Comparison of ENCODE assay signal across 9 mouse cellular contexts in the genomic region with DNA sequence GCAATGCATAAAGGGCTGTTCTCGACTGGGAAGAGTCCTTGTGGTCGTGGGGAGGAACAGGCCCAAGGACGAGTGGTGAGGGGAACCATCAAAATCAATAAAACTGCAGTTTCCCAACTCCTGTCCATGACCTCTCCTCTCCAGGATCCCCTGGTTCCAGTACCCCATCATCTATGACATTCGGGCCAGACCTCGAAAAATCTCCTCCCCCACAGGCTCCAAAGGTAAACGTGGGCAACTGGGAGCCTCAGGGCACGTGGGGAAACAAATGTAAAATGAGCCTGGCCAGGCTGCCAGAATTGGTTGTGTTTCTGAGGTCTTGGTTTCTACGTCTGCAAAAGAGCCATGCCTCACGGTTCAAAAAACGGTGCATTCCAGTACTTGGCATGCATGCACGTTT. TPM values are rescaled to one million over a fixed set of nuclear protein-coding genes. Genes with fewer than 3 reads are reported as not detected.
DNase-seq lines count a peak whose midpoint lies in the region; ATAC-seq and TF ChIP-seq lines count a peak whose summit lies in the region.
"Had no signal": no experiment of that assay in that cellular context is flagged by ENCODE, and none has a peak within 500 bp of the region (broad histone marks: within the 10 kb centered on the region; RNA-seq: fewer than 3 reads in every experiment).

No protein-coding gene starts in this region.

- H3ac ChIP-seq in myocyte (ENCODE audit: control insufficient read depth, insufficient read length), result peak overlapping the region; percentile 91

- DNase-seq in left cerebral cortex, adult 2 months (ENCODE audit: extremely low spot score in 1 of 2, low spot score in 2 of 2), result no peak
- no peak for DNase-seq in left cerebral cortex, postnatal 4 days
- DNase-seq in intestine, embryonic 14.5 days (ENCODE audit: low spot score), result no peak
- DNase-seq in frontal cortex, postnatal 14 days (ENCODE audit: low spot score in 2 of 2), result no peak
- DNase-seq in cerebellum, postnatal 14 days, result no peak
- DNase-seq in frontal cortex, adult 2 months (ENCODE audit: extremely low spot score in 1 of 2, low spot score in 1 of 2), result no peak

- TF ChIP-seq CTCF in left cerebral cortex, adult 2 months (IDR thresholded peaks at IDR 0.05), result no peak

- peak overlapping the region; percentile 87 for H3K27ac ChIP-seq in left cerebral cortex, adult 2 months
- peak overlapping the region; percentile 90 for H3K27ac ChIP-seq in embryonic facial prominence, embryonic 13.5 days
- 0 out of 2 replicates have a peak overlapping the region, but pooled peaks have one; percentile 82 for H3K27ac ChIP-seq in intestine, embryonic 14.5 days (ENCODE audit: low read depth)

- H3K36me3 ChIP-seq in embryonic facial prominence, embryonic 13.5 days, result peaks cover 51% of the 10 kb centered on the region
- H3K36me3 ChIP-seq in intestine, embryonic 14.5 days (ENCODE audit: control insufficient read depth, insufficient read depth, low read length), result peaks cover 59% of the 10 kb centered on the region
- peaks cover 22% of the 10 kb centered on the region for H3K36me3 ChIP-seq in myocyte (ENCODE audit: control insufficient read depth, insufficient read depth)

- no peak for ATAC-seq in embryonic facial prominence, embryonic 13.5 days (ENCODE audit: insufficient number of reproducible peaks, insufficient read depth, low FRiP score, low TSS enrichment, low read depth)
- ATAC-seq in intestine, embryonic 14.5 days (replicated peaks; ENCODE audit: low FRiP score, low TSS enrichment, low read depth), result no peak

- H3K4me3 ChIP-seq in left cerebral cortex, adult 2 months, result peak overlapping the region; percentile 92
- peak overlapping the region; percentile 98 for H3K4me3 ChIP-seq in embryonic facial prominence, embryonic 13.5 days
- peak overlapping the region; percentile 95 for H3K4me3 ChIP-seq in intestine, embryonic 14.5 days (ENCODE audit: low read depth, low read length)
- peak overlapping the region; percentile 76 for H3K4me3 ChIP-seq in myocyte

- no peaks in the 10 kb centered on the region for H3K27me3 ChIP-seq in embryonic facial prominence, embryonic 13.5 days
- no peaks in the 10 kb centered on the region for H3K27me3 ChIP-seq in intestine, embryonic 14.5 days (replicated peaks; ENCODE audit: control insufficient read depth, insufficient read depth, low read length)
- H3K27me3 ChIP-seq in myocyte (ENCODE audit: control insufficient read depth, insufficient read depth, insufficient read length), result no peaks in the 10 kb centered on the region

- H3K79me2 ChIP-seq in myocyte (ENCODE audit: control insufficient read depth, insufficient read depth), result peaks cover 62% of the 10 kb centered on the region

- intact Hi-C loops in left cerebral cortex, adult 2 months (cut with DNase I), result loop anchor here (1.0 kb wide), 3 partner anchors 27 to 326 kb away; a partner anchor contains a TSS
- intact Hi-C loops in left cerebral cortex, postnatal 4 days (cut with DNase I), result no loop called here

- peak overlapping the region; percentile 98 for H3K9ac ChIP-seq in embryonic facial prominence, embryonic 13.5 days
- H3K9ac ChIP-seq in intestine, embryonic 14.5 days (ENCODE audit: low read length), result peak overlapping the region; percentile 96

- peak overlapping the region; percentile 95 for H3K4me2 ChIP-seq in embryonic facial prominence, embryonic 13.5 days
- H3K4me2 ChIP-seq in intestine, embryonic 14.5 days (ENCODE audit: low read length), result peak overlapping the region; percentile 61
- H3K4me2 ChIP-seq in myocyte (ENCODE audit: low read depth), result peak overlapping the region; percentile 99

- TF ChIP-seq POLR2A in myocyte (IDR thresholded peaks at IDR 0.05; ENCODE audit: insufficient read length, low read depth), result no peak

- peaks cover 38% of the 10 kb centered on the region for H3K4me1 ChIP-seq in embryonic facial prominence, embryonic 13.5 days
- H3K4me1 ChIP-seq in intestine, embryonic 14.5 days (replicated peaks; ENCODE audit: control insufficient read depth, insufficient read depth, low read length), result peaks cover 21% of the 10 kb centered on the region

- 11% methylated on average over 11 of the region's 11 CpGs for WGBS in embryonic facial prominence, embryonic 13.5 days
- WGBS in intestine, embryonic 14.5 days, result 11% methylated on average over 11 of the region's 11 CpGs

- H3K9me3 ChIP-seq in embryonic facial prominence, embryonic 13.5 days, result no peaks in the 10 kb centered on the region
- no peaks in the 10 kb centered on the region for H3K9me3 ChIP-seq in intestine, embryonic 14.5 days (ENCODE audit: control insufficient read depth, low read length)

TF ChIP-seq in myocyte, 11 proteins besides CTCF, POLR2A, EP300 and RAD21:
- no peak for TF ChIP-seq MYOG (IDR thresholded peaks at IDR 0.05; ENCODE audit: control insufficient read depth in 1 of 3, insufficient read depth in 1 of 3, insufficient read length in 2 of 3, low read depth in 2 of 3)
- TF ChIP-seq TCF3 (IDR thresholded peaks at IDR 0.05; ENCODE audit: insufficient read length, low read depth), result no peak
- no peak for TF ChIP-seq SRF (IDR thresholded peaks at IDR 0.05; ENCODE audit: control insufficient read depth, insufficient read length, low read depth)
- TF ChIP-seq MAX (IDR thresholded peaks at IDR 0.05; ENCODE audit: low read depth), result no peak
- no peak for TF ChIP-seq CEBPB (IDR thresholded peaks at IDR 0.05; ENCODE audit: insufficient read depth, poor library complexity, severe bottlenecking)
- no peak for TF ChIP-seq REST (IDR thresholded peaks at IDR 0.05; ENCODE audit: insufficient read depth, insufficient read length)
- TF ChIP-seq MYOD1 (IDR thresholded peaks at IDR 0.05; ENCODE audit: control insufficient read depth in 1 of 3, insufficient read length in 2 of 3, low read depth in 2 of 3), result no peak
- no peak for TF ChIP-seq E2F4 (IDR thresholded peaks at IDR 0.05; ENCODE audit: insufficient read depth)
- TF ChIP-seq TCF12 (IDR thresholded peaks at IDR 0.05; ENCODE audit: insufficient read depth, poor library complexity, severe bottlenecking), result no peak
- TF ChIP-seq POLR2AphosphoS2 (IDR thresholded peaks at IDR 0.05; ENCODE audit: insufficient read length, low read depth), result no peak
- no peak for TF ChIP-seq USF1 (IDR thresholded peaks at IDR 0.05; ENCODE audit: low read depth)

RNA-seq across cellular contexts. Expression of a gene that starts 0.8 kb away (rescaled TPM):
- 100 to 1,000 TPM; 115 to 120 TPM for total RNA-seq in left cerebral cortex, adult 2 months (2021)
- total RNA-seq in left cerebral cortex, postnatal 4 days (2021), result 100 to 1,000 TPM; 169 to 170 TPM
- polyA plus RNA-seq in embryonic facial prominence, embryonic 13.5 days (2015; fragmentation: Nextera tagmentation; extraction: Ambion mirVana), result 337 and 351 TPM in 2 replicates
- 414 and 436 TPM in 2 replicates for polyA plus RNA-seq in intestine, embryonic 14.5 days (2014; fragmentation: Nextera tagmentation; extraction: Ambion mirVana)
- 339 TPM for polyA plus RNA-seq in myocyte (2012; fragmentation: generic; extraction: Trizol)
- polyA plus RNA-seq in frontal cortex, adult 2 months (2012; rRNA removed), result 107 and 108 TPM in 2 replicates

RNA-seq across cellular contexts. Expression of a gene that starts 0.9 kb away (rescaled TPM):
- total RNA-seq in left cerebral cortex, adult 2 months (2021), result 10 to 100 TPM; 47.4 to 50.9 TPM
- total RNA-seq in left cerebral cortex, postnatal 4 days (2021), result 10 to 100 TPM; 56.7 to 56.9 TPM
- 199 and 214 TPM in 2 replicates for polyA plus RNA-seq in embryonic facial prominence, embryonic 13.5 days (2015; fragmentation: Nextera tagmentation; extraction: Ambion mirVana)
- 248 and 249 TPM in 2 replicates for polyA plus RNA-seq in intestine, embryonic 14.5 days (2014; fragmentation: Nextera tagmentation; extraction: Ambion mirVana)
- 103 TPM for polyA plus RNA-seq in myocyte (2012; fragmentation: generic; extraction: Trizol)
- 62.4 and 68.0 TPM in 2 replicates for polyA plus RNA-seq in frontal cortex, adult 2 months (2012; rRNA removed)

RNA-seq across cellular contexts. Expression of a gene that starts 25.6 kb away (rescaled TPM):
- 1 to 10 TPM; 3.3 to 4.0 TPM for total RNA-seq in left cerebral cortex, adult 2 months (2021)
- total RNA-seq in left cerebral cortex, postnatal 4 days (2021), result 1 to 10 TPM; 3.3 to 9.2 TPM
- 9.2 and 13.9 TPM in 2 replicates for polyA plus RNA-seq in embryonic facial prominence, embryonic 13.5 days (2015; fragmentation: Nextera tagmentation; extraction: Ambion mirVana)
- 11.7 and 14.1 TPM in 2 replicates for polyA plus RNA-seq in intestine, embryonic 14.5 days (2014; fragmentation: Nextera tagmentation; extraction: Ambion mirVana)
- 3.1 TPM for polyA plus RNA-seq in myocyte (2012; fragmentation: generic; extraction: Trizol)
- polyA plus RNA-seq in frontal cortex, adult 2 months (2012; rRNA removed), result 5.1 and 7.1 TPM in 2 replicates

RNA-seq across cellular contexts. Expression of a gene that starts 28.3 kb away (rescaled TPM):
- 100 to 1,000 TPM; 298 to 309 TPM for total RNA-seq in left cerebral cortex, adult 2 months (2021)
- 100 to 1,000 TPM; 334 to 350 TPM for total RNA-seq in left cerebral cortex, postnatal 4 days (2021)
- polyA plus RNA-seq in embryonic facial prominence, embryonic 13.5 days (2015; fragmentation: Nextera tagmentation; extraction: Ambion mirVana), result 487 and 605 TPM in 2 replicates
- polyA plus RNA-seq in intestine, embryonic 14.5 days (2014; fragmentation: Nextera tagmentation; extraction: Ambion mirVana), result 440 and 466 TPM in 2 replicates
- polyA plus RNA-seq in myocyte (2012; fragmentation: generic; extraction: Trizol), result 287 TPM
- 383 and 401 TPM in 2 replicates for polyA plus RNA-seq in frontal cortex, adult 2 months (2012; rRNA removed)

RNA-seq across cellular contexts. Expression of a gene that starts 42.9 kb away (rescaled TPM):
- not detected for total RNA-seq in left cerebral cortex, adult 2 months (2021)
- total RNA-seq in left cerebral cortex, postnatal 4 days (2021), result not detected
- polyA plus RNA-seq in embryonic facial prominence, embryonic 13.5 days (2015; fragmentation: Nextera tagmentation; extraction: Ambion mirVana), result 0.33 TPM in 1 of 2 replicates, not detected in the other
- not detected in 2 replicates for polyA plus RNA-seq in intestine, embryonic 14.5 days (2014; fragmentation: Nextera tagmentation; extraction: Ambion mirVana)
- polyA plus RNA-seq in myocyte (2012; fragmentation: generic; extraction: Trizol), result not detected
- not detected in 2 replicates for polyA plus RNA-seq in frontal cortex, adult 2 months (2012; rRNA removed)
- total RNA-seq: granulocyte monocyte progenitor cell, adult 5-6 weeks had no signal
